Mouse (Mus musculus): ENCODE measurements around the gene Hdhd3.

Hdhd3 gene

GRCm38 (mm10) chr4:62503374-62503970 lies at the start of gene Hdhd3:
TSS of gene Hdhd3 (minus strand) at chr4:62503467.
- peak; percentile 46 for DNase-seq (ENCODE audit: low spot score)

GRCm38 (mm10) chr4:62551966-62552365 lies 48.7 kb upstream of the Hdhd3 start:
- DNase-seq (ENCODE audit: low spot score), result no peak

- DNase-seq (ENCODE audit: low spot score), result no peak
Observed at GRCm38 (mm10) chr4:62544801-62545200, 41.5 kb upstream of the Hdhd3 start.

- no peak for DNase-seq (ENCODE audit: low spot score)
Observed at GRCm38 (mm10) chr4:62543782-62544181, 40.5 kb upstream of the Hdhd3 start.

GRCm38 (mm10) chr4:62541802-62542201 lies 38.5 kb upstream of the Hdhd3 start:
- DNase-seq (ENCODE audit: low spot score), result peak; percentile 27

GRCm38 (mm10) chr4:62533729-62534128 lies 30.5 kb upstream of the Hdhd3 start:
- DNase-seq (ENCODE audit: low spot score), result peak; percentile 27

- no peak for DNase-seq (ENCODE audit: low spot score)
Observed at GRCm38 (mm10) chr4:62527655-62528054, 24.4 kb upstream of the Hdhd3 start.

GRCm38 (mm10) chr4:62526256-62526655 lies 23.0 kb upstream of the Hdhd3 start:
- peak; percentile 73 for DNase-seq (ENCODE audit: low spot score)

- no peak for DNase-seq (ENCODE audit: low spot score)
Observed at GRCm38 (mm10) chr4:62525489-62525811, 22.2 kb upstream of the Hdhd3 start.

- peak; percentile 99 for DNase-seq (ENCODE audit: low spot score)
Observed at GRCm38 (mm10) chr4:62524651-62525488, 21.6 kb upstream of the Hdhd3 start, which contains the start of the genes Pole3 and 4933430I17Rik. TSS of gene Pole3 (minus strand) at chr4:62525068. TSS of gene 4933430I17Rik (plus strand) at chr4:62525369.

GRCm38 (mm10) chr4:62520892-62521400 lies 17.7 kb upstream of the Hdhd3 start:
- DNase-seq (ENCODE audit: low spot score), result peak; percentile 22

GRCm38 (mm10) chr4:62519849-62520233 lies 16.6 kb upstream of the Hdhd3 start, which contains the start of gene Alad:
TSS of gene Alad (minus strand) at chr4:62519918.
- DNase-seq (ENCODE audit: low spot score), result peak; percentile 97

- peak; percentile 40 for DNase-seq (ENCODE audit: low spot score)
Observed at GRCm38 (mm10) chr4:62519122-62519848, 16.0 kb upstream of the Hdhd3 start.

- DNase-seq (ENCODE audit: low spot score), result peak; percentile 26
Observed at GRCm38 (mm10) chr4:62518416-62519121, 15.3 kb upstream of the Hdhd3 start.

- DNase-seq (ENCODE audit: low spot score), result peak; percentile 13
Observed at GRCm38 (mm10) chr4:62517538-62518415, 14.5 kb upstream of the Hdhd3 start.

GRCm38 (mm10) chr4:62517046-62517445 lies 13.8 kb upstream of the Hdhd3 start:
- DNase-seq (ENCODE audit: low spot score), result no peak

- peak; percentile 16 for DNase-seq (ENCODE audit: low spot score)
Observed at GRCm38 (mm10) chr4:62516579-62516978, 13.3 kb upstream of the Hdhd3 start.

GRCm38 (mm10) chr4:62516079-62516478 lies 12.8 kb upstream of the Hdhd3 start:
- DNase-seq (ENCODE audit: low spot score), result peak; percentile 73

- DNase-seq (ENCODE audit: low spot score), result no peak
Observed at GRCm38 (mm10) chr4:62515490-62515889, 12.2 kb upstream of the Hdhd3 start.

GRCm38 (mm10) chr4:62514995-62515394 lies 11.7 kb upstream of the Hdhd3 start:
- DNase-seq (ENCODE audit: low spot score), result no peak

GRCm38 (mm10) chr4:62513998-62514506 lies 10.8 kb upstream of the Hdhd3 start:
- DNase-seq (ENCODE audit: low spot score), result peak; percentile 46
